Mouse (Mus musculus) c-Kit-positive CD71-positive TER-119-positive erythroid progenitor cells, embryonic 14.5 days (primary cell): ENCODE measurements around the gene Tmeff2.

Experiments
- DNase-seq: peaks from one replicate; pipeline ENCODE4 v3.0.0-alpha.2; 2013; ENCODE audit warnings: low spot score

The Tmeff2 gene

DNA sequence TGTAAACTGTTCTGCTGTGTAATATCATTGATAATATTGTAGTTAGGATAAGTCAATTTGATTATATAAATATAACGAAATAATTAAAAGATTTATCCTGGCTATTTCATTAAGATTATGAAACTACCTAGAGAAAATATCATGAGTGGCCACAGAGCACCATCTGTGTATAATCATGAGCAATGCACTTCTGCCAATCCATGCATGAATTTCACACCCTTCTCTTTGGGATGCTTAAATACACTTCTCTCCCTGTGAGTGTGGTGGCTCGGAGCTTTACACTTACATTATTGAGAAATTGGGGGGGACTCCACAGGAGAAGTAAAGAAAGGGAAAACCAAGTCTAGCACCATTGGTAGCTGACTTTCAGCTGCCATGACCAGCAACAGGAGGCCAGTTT lies 206.9 kb downstream of the Tmeff2 start:
- no peak for DNase-seq

DNA sequence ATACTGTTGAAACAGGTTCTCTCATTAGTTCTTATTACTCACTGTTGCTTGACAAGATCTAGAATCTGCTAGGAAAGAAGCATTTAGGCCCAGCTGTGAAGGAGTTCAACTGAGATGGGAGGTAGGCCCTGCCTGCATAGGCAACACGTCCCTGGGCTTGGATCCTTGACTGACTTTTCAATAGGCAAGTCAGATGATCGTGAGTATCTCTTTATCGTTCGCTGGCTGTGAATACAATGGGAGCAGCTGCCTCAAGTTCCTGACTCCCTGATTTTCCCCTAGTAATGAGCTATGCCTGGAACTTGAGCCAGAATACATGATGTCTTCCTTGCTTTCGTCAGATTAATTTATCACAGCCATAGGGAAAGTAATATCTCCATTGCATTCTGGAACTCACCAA lies 214.3 kb downstream of the Tmeff2 start:
- no peak for DNase-seq

DNA sequence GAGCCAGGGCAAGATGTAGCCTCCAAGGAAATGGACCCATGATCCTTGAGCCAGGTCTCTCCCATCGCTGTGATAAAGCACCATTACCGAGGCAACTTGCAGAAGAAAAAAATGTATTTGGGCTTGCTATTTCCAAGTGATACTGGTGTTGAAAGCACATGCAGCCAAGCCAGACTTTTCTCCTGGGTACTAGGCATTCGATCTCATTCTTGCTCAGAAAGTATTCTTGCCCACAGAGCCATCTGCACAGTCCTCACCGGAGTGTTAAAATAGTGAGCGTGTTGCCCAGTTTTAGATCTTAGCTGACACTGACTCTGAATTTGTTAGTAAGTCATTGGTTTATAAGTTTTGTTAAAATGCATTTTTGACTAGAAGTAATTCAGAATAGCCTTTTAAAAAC lies 215.3 kb downstream of the Tmeff2 start:
- no peak for DNase-seq

DNA sequence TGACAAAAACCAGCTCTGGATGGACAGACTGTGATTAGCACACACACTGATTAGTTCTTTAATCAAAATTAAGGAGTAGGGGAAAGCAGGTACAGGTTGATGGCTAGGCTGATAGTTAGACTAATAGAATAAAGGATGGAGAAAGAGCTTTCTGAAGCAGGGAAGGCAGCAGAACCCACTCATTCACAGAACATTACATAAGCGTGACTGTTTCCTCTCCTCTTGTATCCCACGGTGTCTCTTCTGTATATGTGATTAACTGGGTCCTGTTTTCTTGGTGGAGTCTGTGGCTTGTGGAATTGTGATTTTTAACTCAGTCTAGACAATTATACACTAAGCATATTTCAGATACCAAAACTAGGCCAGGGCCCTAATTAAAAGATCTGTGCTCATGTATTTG lies 217.4 kb downstream of the Tmeff2 start:
- no peak for DNase-seq

DNA sequence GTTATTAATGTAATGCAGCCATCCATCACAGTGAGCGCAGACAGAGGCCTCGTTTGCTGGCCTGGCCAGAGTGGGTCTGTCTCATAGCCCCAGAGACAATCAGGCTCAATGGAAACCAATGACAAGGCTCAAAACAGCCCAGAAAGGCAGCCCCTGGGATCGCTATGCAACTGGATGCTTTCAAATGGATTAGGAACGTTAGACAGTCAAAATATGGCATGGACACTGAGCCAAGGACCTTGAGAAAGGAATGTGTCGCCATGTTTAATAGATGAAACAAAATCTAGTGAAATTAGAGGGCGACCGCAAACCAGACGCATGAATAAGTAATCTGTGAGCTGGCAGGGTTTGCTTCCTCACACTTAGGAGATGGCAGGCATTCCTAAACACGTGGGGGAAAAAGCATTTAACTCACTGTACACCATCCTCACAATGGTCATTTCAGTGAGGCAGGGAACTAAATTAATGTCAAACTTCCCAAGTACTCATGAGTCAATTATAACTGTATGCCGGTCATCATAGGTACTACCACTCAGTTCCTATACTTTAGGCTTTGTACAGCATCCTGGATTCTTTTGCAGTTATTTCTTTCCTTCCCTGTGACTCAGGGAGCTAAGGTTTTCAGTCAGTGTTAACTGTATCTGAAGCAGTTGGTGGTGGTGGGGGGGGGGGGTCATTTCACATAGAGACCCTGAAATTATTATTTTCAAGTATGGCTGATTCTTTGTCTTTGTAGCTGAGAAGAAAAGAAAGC lies 225.4 kb downstream of the Tmeff2 start:
- no peak for DNase-seq

DNA sequence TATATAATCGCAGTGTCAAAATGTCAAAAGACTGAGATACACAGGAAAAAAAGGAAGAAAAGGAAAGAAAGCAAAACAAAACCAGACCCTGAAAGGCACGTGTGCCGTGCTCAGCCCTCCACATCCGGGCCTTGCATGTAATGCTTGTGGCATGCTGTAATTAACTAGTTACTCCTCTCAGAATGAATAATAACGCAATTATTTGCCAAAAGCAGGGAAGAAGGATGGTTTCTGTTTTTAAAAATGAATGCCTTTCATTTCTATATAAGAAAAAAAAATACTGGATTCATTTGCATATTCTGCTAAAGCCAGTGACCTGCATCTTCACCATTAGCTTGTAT lies 225.9 kb downstream of the Tmeff2 start:
- DNase-seq: no peak

DNA sequence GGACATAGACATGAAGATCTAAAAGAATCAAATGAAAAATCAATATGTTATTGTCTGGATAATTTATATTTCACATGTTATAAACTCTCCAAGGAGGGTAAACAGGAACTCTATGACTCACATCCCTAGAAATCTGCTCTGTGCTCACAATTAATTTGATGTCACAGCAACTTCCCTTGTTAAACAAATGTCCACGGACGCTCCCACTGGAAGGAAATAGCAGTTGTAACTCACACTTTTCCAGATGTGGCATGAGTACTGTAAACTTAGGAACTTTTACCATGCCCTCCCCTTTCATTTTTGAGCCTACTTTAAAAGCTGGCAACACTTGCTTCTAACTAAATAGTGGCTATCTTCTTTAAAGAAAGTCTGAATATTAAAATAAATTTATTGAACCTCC lies 236.3 kb downstream of the Tmeff2 start:
- DNase-seq: no peak

DNA sequence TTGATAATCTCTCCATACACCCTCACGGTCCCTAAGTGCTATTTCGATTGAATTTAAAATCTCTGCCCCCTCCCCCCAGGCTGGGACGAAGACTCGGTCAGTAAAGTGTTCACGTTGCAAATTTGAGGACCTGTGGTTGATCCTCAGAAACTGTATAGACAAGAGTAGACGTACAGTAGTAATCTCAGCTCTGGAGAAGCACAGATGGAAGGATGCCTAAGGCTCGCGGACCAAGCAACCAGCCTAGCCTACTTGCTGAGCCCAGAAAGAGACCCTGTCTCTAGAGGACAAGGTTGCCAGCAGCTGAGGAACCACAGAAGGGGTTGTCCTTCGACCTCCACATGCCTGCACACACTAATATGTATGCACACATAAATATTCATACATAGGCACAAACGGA lies 239.2 kb downstream of the Tmeff2 start:
- DNase-seq: no peak

DNA sequence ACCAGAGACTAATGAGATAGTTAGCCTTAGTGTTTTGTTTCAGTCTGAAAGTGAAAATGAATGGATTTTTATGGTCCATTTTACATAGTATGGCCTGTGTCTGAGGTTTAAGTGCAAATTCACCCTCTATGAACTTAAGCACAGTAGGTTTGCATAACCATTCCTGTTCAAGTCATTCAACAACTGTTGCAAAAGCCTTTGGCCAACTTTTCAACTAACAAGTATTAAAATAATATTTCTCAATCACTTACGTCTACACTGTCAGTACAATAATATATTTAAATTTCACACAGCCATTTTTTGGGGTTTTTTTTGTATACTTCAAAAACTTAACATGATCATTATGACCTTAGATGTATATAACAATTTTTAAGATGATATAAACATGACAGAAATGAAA lies 240.9 kb downstream of the Tmeff2 start:
- no peak for DNase-seq

DNA sequence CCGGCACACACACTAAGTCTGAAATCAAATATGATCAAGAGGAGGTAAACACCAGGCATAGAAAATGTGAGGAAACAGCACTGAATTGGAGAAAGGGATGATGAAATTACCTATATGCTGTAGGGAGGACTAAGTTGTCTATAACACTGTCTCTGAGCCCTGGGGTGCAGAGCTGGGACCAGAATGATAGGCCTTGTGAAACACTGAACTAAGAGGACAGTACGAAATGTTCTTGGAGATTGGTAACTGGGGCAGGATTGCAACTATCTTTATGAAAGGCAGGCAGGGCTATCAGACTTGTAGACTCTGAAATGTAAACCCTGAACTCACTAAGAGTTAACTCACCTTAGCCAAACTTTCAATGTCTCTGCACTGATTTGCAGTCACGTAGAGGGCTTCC lies 242.3 kb downstream of the Tmeff2 start:
- DNase-seq: no peak

DNA sequence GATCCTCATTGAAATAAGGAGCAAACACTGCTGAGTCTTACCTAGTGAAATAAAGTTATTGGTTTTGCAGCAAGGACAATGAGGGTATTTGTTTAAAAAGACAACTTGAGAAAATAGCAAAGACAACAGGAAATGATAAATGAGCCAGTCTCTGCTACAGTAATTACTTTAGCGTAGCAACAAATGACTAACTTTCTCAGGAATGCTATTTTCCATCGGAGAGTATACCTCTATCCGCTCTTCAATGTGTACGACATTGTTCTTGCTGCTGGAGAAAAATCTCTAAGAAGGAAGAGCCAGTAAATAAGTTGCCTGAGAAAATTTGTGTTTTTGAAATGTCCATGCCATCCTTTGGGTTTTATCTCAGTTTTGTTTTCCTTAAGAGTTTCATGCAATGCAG lies 245.2 kb downstream of the Tmeff2 start:
- no peak for DNase-seq

DNA sequence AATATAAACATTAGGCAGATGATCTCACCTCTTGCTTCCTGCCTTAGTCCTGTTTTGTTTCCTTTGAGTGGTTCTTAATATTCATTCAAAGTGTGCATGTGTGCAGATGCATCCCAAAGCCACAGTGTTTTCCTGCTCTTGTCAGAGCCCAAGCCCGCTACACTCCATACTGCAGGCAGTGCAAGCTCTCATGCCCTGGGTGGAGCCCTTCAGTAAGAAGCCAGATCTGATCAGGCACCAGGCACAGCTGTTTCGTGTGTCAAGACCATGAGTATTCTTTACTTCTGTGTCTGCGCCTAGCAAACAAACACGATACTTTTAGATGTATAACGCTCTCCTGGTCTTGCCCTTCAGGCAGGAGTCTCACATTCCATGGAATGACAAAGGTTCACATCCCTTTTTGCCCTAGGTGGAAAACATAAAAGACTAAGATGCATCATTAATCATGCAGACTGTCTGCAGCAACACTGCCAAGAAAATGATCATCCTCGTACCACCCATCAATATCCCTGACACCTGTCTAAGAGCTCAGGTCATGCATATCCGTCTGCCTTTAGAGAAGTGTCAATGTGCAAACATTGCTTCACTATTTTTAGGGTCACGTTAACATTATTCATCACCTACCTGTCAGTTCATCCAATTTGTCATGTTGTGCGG lies 248.2 kb downstream of the Tmeff2 start:
- no peak for DNase-seq

DNA sequence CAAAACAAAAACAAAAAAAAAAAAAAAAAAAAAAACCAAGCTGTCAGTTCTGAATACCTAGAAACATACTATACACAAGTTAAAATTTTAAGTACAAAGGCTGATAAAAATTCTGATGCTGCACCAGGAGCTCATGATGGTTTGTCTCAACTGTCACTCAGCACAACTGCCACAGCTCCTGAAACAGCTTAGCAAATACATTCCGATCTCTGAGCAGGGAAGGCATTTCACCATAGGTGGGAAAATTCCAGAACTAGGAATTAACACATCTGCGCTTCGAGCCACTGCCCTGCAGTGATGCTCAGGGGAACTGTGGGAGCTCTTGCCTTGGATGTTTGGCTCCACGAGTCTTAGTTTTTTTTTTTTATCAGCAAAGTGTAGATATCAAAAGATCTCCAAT lies 249.0 kb downstream of the Tmeff2 start:
- no peak for DNase-seq

DNA sequence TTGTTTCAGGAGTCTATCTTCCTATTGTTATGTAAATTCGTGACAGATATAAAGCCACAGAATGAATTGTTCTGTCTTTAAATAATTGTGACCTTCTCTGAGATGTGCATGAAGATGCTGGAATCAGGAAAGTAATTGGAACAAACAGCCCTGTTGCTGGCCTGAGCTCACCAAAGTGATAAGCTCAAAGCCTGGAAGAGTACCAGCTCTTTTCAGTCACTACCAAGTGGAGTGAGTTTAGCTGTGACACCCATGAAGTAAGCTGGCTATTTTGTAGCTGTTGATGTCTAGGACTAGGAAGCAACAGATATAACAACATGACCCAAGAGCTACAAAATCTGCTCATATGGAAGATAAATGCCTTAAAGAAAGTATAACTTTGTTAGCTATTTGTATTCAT lies 249.4 kb downstream of the Tmeff2 start:
- no peak for DNase-seq

DNA sequence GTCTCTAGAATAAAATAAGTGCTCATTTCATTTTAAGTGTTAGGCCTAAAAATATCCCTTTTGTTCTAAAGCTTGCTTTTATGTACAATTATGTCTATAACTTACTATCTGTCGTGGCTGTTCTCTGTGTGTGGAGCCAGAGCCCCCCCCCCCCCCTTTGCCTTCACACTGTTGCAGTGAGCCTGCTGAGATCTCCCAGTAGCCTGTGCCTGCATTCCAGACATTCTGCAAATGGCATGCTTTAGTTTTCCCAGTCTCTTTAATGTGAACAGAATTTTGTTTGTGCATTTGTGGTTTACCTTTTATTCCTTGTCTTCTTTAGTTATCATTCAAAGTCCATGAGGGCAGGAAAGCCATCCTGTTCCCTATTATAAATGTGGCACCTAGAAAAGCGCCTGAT lies 251.6 kb downstream of the Tmeff2 start:
- DNase-seq: no peak

DNA sequence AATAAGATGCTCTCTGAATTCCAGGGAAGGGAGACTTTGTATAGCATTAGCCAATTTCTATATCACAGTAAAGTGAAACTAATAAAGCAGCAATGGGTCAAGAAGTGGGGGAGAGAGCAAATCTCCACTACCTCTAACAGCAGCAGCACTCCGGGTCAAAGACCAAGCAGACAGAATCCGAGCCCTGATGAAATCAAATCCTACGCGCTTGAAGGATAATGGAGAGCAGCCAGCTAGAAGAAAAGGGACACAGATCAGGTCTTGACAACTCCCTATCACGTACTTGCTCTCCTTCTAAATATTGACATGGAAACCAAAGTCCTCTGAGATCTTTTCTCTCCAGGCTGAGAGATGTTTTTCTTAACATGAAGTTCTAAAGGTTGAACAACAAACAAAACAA lies 252.4 kb downstream of the Tmeff2 start:
- no peak for DNase-seq

DNA sequence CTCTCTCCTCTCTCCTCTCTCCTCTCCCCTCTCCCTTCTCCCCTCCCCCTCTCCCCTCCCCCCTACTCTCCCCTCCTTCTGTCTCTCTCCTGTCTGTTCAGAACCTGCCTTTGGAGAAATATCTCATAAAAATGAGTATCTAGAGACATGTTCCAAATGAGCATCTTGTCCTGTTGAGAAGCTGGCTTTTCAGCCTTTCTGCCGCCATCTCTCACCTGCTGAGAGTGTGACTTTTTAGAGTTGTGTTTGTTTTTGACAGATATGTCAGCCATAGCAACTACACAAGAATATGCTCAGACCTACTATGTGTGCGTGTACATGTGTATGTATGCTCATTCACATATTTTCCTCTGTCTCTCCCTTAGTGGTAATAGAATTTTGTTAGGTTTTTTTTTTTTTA lies 283.8 kb downstream of the Tmeff2 start:
- DNase-seq: no peak

DNA sequence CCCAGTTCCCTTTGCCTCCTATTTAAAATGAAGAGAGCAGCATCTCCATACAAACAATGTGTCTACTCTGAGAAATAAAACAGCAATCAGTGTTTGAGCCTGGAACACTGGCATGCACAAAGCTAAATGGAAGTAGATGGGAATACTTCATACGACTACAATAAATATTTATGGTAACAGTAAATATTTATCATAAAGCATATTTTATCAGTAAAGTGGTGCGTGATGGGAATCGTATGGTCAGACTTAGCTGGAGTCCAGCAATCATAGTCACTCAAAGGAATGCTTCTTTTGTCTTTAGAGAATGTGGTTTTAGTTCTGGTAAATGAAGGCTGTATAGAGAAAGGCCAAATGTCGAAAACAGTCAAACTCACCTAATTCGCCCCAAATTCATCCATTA lies 288.6 kb downstream of the Tmeff2 start:
- DNase-seq: no peak

DNA sequence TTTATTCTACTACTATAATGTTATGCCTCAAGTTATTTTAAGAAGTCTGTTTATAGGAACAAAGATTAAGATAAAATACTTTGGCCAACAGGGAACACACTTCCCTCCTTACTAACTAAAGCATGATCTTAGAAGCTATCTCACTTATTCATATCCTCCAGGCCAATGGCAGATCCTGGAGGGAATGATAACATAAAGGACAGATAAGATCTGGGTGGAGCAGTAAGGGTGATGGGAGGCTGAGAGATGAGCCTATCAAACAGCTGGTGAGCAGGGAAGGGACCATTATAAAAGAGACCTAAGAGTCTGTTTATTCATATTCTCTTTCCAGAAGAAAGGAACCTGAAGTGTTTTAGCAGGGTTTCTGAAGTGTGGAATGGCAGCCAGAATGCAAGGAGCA lies 290.8 kb downstream of the Tmeff2 start:
- no peak for DNase-seq

DNA sequence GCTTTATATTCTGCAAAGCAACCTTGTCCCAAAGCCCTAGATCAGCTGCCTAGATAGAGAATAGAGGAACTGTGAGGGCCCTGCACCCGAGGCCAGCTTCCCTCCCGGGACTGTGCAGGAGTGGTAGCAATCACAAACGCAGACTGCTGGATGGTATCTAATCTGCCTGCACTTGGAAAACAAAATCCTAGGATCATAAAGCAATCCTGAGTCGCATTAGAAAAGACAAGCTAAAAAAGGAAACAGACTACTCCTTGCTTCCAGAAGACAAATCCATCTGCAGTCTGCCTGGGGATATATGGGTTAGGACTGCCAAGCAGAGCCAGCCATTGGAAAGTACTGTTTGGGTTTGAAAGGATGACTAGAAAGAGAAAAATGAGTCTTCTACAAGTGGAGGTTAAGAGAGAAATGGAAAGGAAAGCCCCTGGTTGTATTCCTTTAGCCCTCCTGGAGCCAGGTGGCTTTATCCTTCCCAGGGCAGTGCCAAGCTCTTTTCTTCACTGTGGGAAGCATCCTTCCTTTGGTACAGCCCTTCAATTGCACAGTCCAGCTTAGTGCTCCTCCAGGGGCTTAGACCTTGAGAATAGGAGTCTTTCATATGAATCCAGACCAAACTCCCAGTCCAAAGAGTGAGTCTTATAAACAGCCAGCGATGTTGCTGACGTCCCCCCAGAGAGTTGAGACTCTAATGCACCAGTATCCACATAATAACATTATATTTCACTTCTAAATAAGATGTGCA lies 291.6 kb downstream of the Tmeff2 start:
- no peak for DNase-seq

DNA sequence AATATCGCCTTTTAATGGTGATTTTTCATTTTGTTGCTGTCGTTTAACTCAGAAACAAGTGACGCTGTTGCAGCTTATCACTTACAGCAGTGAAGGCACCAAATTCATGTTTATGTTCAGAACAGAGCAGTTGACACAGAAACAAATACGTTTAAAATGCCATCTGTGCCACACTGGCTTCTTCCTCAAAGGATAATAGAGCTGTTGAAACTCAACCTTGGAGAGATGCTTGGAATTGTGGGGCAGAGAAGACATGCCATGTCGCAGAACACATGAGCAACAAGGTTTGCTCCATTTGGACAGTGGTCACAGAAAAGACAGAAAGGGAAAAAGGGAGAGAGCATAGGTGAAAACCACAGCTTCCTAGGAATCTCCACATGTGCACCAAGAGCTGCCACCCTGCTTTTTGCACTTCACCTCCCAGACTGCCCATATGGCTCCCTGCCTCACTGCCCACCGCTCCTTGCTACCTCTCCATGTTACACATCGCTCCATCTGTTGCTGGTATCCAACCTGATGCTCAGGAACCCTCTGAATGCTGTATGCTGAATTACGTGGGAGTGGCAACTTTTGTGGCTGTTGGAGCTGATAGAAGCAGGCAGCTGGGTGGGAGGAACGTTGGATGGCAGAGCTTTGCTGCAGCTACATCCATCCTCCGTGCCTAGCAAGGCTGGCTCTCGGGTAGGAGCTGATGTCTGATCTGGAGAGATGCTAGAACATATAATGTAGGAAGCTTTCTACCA lies 298.8 kb downstream of the Tmeff2 start:
- DNase-seq: no peak

DNA sequence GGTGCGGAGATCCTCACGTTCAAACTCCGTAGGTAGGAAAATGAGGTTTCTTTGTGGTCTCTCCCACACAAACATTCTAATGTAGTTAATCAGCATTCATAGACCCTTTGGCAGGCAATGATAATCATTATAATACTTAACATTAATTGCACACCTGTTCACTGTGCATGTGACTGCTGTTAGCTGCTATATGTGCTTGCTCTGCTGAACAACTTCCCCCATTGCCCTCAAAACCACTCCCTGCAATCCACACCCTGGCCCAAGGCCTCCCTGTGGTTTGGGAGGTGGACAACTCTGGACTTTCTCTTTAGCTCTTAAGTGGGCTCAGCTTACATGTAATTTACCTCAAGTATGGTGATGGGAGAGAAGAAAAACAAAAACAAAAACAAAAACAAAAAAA lies 299.5 kb downstream of the Tmeff2 start:
- no peak for DNase-seq

DNA sequence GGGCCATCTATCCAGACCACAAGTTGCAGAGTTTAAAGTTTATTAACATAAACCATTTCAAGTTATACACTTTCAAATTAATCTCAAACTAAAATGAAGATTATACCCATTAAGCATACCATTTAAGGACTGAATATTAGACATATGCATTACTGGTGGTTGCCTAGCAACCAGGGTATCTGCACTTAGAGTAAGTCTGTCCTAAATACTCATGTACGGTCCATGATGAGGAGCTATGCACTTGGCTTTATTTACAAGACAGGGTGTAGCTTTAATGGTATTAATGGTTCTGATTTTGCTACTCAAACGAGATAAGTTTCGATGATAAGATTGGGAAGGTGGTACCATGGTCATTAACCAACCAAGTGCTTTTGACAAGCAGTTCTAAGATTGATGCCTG lies 315.2 kb downstream of the Tmeff2 start:
- DNase-seq: no peak
